Mouse (Mus musculus): Measurements from ENCODE around the gene Lhx8. TPM values are rescaled to one million over a fixed set of nuclear protein-coding genes. Genes with fewer than 3 reads are reported as not detected.

Lhx8 gene
- polyA plus RNA-seq, 1 experiment from 2014 or later = not detected

- Histone ChIP-seq H3K27me3 (ENCODE audit: control insufficient read depth, insufficient read depth, low read length) (no peaks in the 10 kb centered on the region), H3K36me3 (ENCODE audit: control insufficient read depth, insufficient read depth, low read length) (no peaks in the 10 kb centered on the region), H3K27ac (ENCODE audit: low read depth, low read length) (no peak overlapping the region), H3K4me2 (replicated peaks; ENCODE audit: low read depth, low read length) (no peak overlapping the region), H3K9ac (ENCODE audit: low read depth, low read length) (no peak overlapping the region), H3K4me3 (ENCODE audit: low read length) (no peak overlapping the region), H3K4me1 (ENCODE audit: control insufficient read depth, insufficient read depth, low read length) (no peaks in the 10 kb centered on the region), H3K9me3 (ENCODE audit: control insufficient read depth, low read length) (no peaks in the 10 kb centered on the region)
- no peak for ATAC-seq (ENCODE audit: low FRiP score, low TSS enrichment)
These were observed 32.0 kb downstream of the Lhx8 start for GRCm38 (mm10) chr3:154298490-154298889.

GRCm38 (mm10) chr3:154297499-154297898 is 33.0 kb downstream of the Lhx8 start:
- no peaks in the 10 kb centered on the region for H3K27me3 ChIP-seq (ENCODE audit: control insufficient read depth, insufficient read depth, low read length)
- no peaks in the 10 kb centered on the region for H3K36me3 ChIP-seq (ENCODE audit: control insufficient read depth, insufficient read depth, low read length)
- no peak overlapping the region for H3K9ac ChIP-seq (ENCODE audit: low read depth, low read length)
- no peak overlapping the region for H3K4me2 ChIP-seq (replicated peaks; ENCODE audit: low read depth, low read length)
- H3K4me3 ChIP-seq (ENCODE audit: low read length) = no peak overlapping the region
- WGBS = 74% methylated on average over 6 of the region's 6 CpGs
- no peak for ATAC-seq (ENCODE audit: low FRiP score, low TSS enrichment)
- H3K9me3 ChIP-seq (ENCODE audit: control insufficient read depth, low read length) = no peaks in the 10 kb centered on the region
- H3K27ac ChIP-seq (ENCODE audit: low read depth, low read length) = no peak overlapping the region
- no peaks in the 10 kb centered on the region for H3K4me1 ChIP-seq (ENCODE audit: control insufficient read depth, insufficient read depth, low read length)

- H3K9me3 ChIP-seq (ENCODE audit: control insufficient read depth, low read length) = no peaks in the 10 kb centered on the region
- no peaks in the 10 kb centered on the region for H3K36me3 ChIP-seq (ENCODE audit: control insufficient read depth, insufficient read depth, low read length)
- no peaks in the 10 kb centered on the region for H3K27me3 ChIP-seq (ENCODE audit: control insufficient read depth, insufficient read depth, low read length)
- H3K4me2 ChIP-seq (replicated peaks; ENCODE audit: low read depth, low read length) = no peak overlapping the region
- no peaks in the 10 kb centered on the region for H3K4me1 ChIP-seq (ENCODE audit: control insufficient read depth, insufficient read depth, low read length)
- no peak overlapping the region for H3K4me3 ChIP-seq (ENCODE audit: low read length)
- WGBS = 93% methylated on average over 17 of the region's 17 CpGs
- ATAC-seq (ENCODE audit: low FRiP score, low TSS enrichment) = no peak
- no peak overlapping the region for H3K27ac ChIP-seq (ENCODE audit: low read depth, low read length)
- no peak overlapping the region for H3K9ac ChIP-seq (ENCODE audit: low read depth, low read length)
These were observed 35.3 kb downstream of the Lhx8 start for GRCm38 (mm10) chr3:154294924-154295834.

- 77% methylated on average over 9 of the region's 9 CpGs for WGBS
- no peak overlapping the region for H3K4me3 ChIP-seq (ENCODE audit: low read length)
- H3K36me3 ChIP-seq (ENCODE audit: control insufficient read depth, insufficient read depth, low read length) = no peaks in the 10 kb centered on the region
- no peaks in the 10 kb centered on the region for H3K9me3 ChIP-seq (ENCODE audit: control insufficient read depth, low read length)
- H3K27ac ChIP-seq (ENCODE audit: low read depth, low read length) = no peak overlapping the region
- H3K4me2 ChIP-seq (replicated peaks; ENCODE audit: low read depth, low read length) = no peak overlapping the region
- H3K4me1 ChIP-seq (ENCODE audit: control insufficient read depth, insufficient read depth, low read length) = no peaks in the 10 kb centered on the region
- H3K27me3 ChIP-seq (ENCODE audit: control insufficient read depth, insufficient read depth, low read length) = no peaks in the 10 kb centered on the region
- no peak for ATAC-seq (ENCODE audit: low FRiP score, low TSS enrichment)
- H3K9ac ChIP-seq (ENCODE audit: low read depth, low read length) = no peak overlapping the region
These were observed 36.5 kb downstream of the Lhx8 start for GRCm38 (mm10) chr3:154293839-154294490.

GRCm38 (mm10) chr3:154292126-154292525 is 38.3 kb downstream of the Lhx8 start:
- H3K4me3 ChIP-seq (ENCODE audit: low read length) = no peak overlapping the region
- WGBS = 80% methylated on average over 5 of the region's 5 CpGs
- ATAC-seq (ENCODE audit: low FRiP score, low TSS enrichment) = no peak

GRCm38 (mm10) chr3:154290351-154290750 is 40.1 kb downstream of the Lhx8 start:
- 73% methylated on average over 2 of the region's 2 CpGs for WGBS
- ATAC-seq (ENCODE audit: low FRiP score, low TSS enrichment) = no peak
- Histone ChIP-seq H3K36me3 (ENCODE audit: control insufficient read depth, insufficient read depth, low read length) (no peaks in the 10 kb centered on the region), H3K4me3 (ENCODE audit: low read length) (no peak overlapping the region), H3K27me3 (ENCODE audit: control insufficient read depth, insufficient read depth, low read length) (no peaks in the 10 kb centered on the region), H3K4me1 (ENCODE audit: control insufficient read depth, insufficient read depth, low read length) (no peaks in the 10 kb centered on the region), H3K9me3 (ENCODE audit: control insufficient read depth, low read length) (no peaks in the 10 kb centered on the region), H3K4me2 (replicated peaks; ENCODE audit: low read depth, low read length) (no peak overlapping the region), H3K9ac (ENCODE audit: low read depth, low read length) (no peak overlapping the region), H3K27ac (ENCODE audit: low read depth, low read length) (no peak overlapping the region)

More at GRCm38 (mm10) chr3:154292126-154292525, 38.3 kb downstream of the Lhx8 start:
- Histone ChIP-seq H3K4me1 (ENCODE audit: control insufficient read depth, insufficient read depth, low read length) (no peaks in the 10 kb centered on the region), H3K9ac (ENCODE audit: low read depth, low read length) (no peak overlapping the region), H3K9me3 (ENCODE audit: control insufficient read depth, low read length) (no peaks in the 10 kb centered on the region), H3K4me2 (replicated peaks; ENCODE audit: low read depth, low read length) (no peak overlapping the region), H3K27me3 (ENCODE audit: control insufficient read depth, insufficient read depth, low read length) (no peaks in the 10 kb centered on the region), H3K36me3 (ENCODE audit: control insufficient read depth, insufficient read depth, low read length) (no peaks in the 10 kb centered on the region), H3K27ac (ENCODE audit: low read depth, low read length) (no peak overlapping the region)

GRCm38 (mm10) chr3:154288429-154289069 is 41.9 kb downstream of the Lhx8 start:
- Histone ChIP-seq H3K4me2 (replicated peaks; ENCODE audit: low read depth, low read length) (no peak overlapping the region), H3K9me3 (ENCODE audit: control insufficient read depth, low read length) (no peaks in the 10 kb centered on the region), H3K4me1 (ENCODE audit: control insufficient read depth, insufficient read depth, low read length) (0 out of 2 replicates have a peak, but pooled peaks cover 5% of the 10 kb centered on the region), H3K36me3 (ENCODE audit: control insufficient read depth, insufficient read depth, low read length) (no peaks in the 10 kb centered on the region), H3K9ac (ENCODE audit: low read depth, low read length) (no peak overlapping the region), H3K4me3 (ENCODE audit: low read length) (no peak overlapping the region), H3K27me3 (ENCODE audit: control insufficient read depth, insufficient read depth, low read length) (no peaks in the 10 kb centered on the region), H3K27ac (ENCODE audit: low read depth, low read length) (no peak overlapping the region)
- ATAC-seq (ENCODE audit: low FRiP score, low TSS enrichment) = no peak
- WGBS = 70% methylated on average over 4 of the region's 4 CpGs

GRCm38 (mm10) chr3:154287217-154287616 is 43.2 kb downstream of the Lhx8 start:
- 0 out of 2 replicates have a peak, but pooled peaks cover 5% of the 10 kb centered on the region for H3K4me1 ChIP-seq (ENCODE audit: control insufficient read depth, insufficient read depth, low read length)
- H3K9me3 ChIP-seq (ENCODE audit: control insufficient read depth, low read length) = no peaks in the 10 kb centered on the region
- H3K9ac ChIP-seq (ENCODE audit: low read depth, low read length) = no peak overlapping the region
- no peaks in the 10 kb centered on the region for H3K27me3 ChIP-seq (ENCODE audit: control insufficient read depth, insufficient read depth, low read length)
- H3K27ac ChIP-seq (ENCODE audit: low read depth, low read length) = no peak overlapping the region
- H3K36me3 ChIP-seq (ENCODE audit: control insufficient read depth, insufficient read depth, low read length) = no peaks in the 10 kb centered on the region
- 42% methylated on average over 2 of the region's 2 CpGs for WGBS
- peak; percentile 76; the same call in 1 of the 2 replicates for ATAC-seq (ENCODE audit: low FRiP score, low TSS enrichment)
- no peak overlapping the region for H3K4me3 ChIP-seq (ENCODE audit: low read length)
- H3K4me2 ChIP-seq (replicated peaks; ENCODE audit: low read depth, low read length) = no peak overlapping the region

All from kidney, embryonic 14.5 days (tissue).